Mouse (Mus musculus) limb, embryonic 14.5 days (tissue): ENCODE measurements around the gene 4930568D16Rik. TPM values are rescaled to one million over a fixed set of nuclear protein-coding genes. Genes with fewer than 3 reads are reported as not detected.

ENCODE experiments used
- ATAC-seq: fragments of 200-750 bp; cut with Nextera tagmentation; 2 replicates; pipeline ENCODE4 v1.8.0; 2017; ENCODE audit warnings: low read depth, moderate number of reproducible peaks, moderate TSS enrichment; ENCODE audit not compliant: low FRiP score
- DNase-seq: peaks from one replicate; pipeline ENCODE4 v3.0.0-alpha.2; 2015; ENCODE audit warnings: low spot score
- H3K27ac ChIP-seq: fragments of 300-500 bp; sonication (generic); replicated peaks from 2 replicates; pipeline ENCODE4 v1.5.1; 2014; ENCODE audit warnings: low read depth, mild to moderate bottlenecking, low read length, moderate library complexity, mixed read lengths
- H3K27me3 ChIP-seq: fragments of 300-500 bp; sonication (generic); 2 replicates; pipeline ENCODE4 v1.6.1; 2014; ENCODE audit warnings: low read length, mixed read lengths; ENCODE audit not compliant: control insufficient read depth, insufficient read depth
- H3K36me3 ChIP-seq: fragments of 300-500 bp; sonication (generic); 2 replicates; pipeline ENCODE4 v1.6.1; 2014; ENCODE audit warnings: mild to moderate bottlenecking, low read length, moderate library complexity, mixed read lengths; ENCODE audit not compliant: control insufficient read depth, insufficient read depth
- H3K4me1 ChIP-seq: fragments of 300-500 bp; sonication (generic); 2 replicates; pipeline ENCODE4 v1.6.1; 2014; ENCODE audit warnings: antibody characterized with exemption, low read length, mixed read lengths; ENCODE audit not compliant: control insufficient read depth, insufficient read depth
- H3K4me2 ChIP-seq: fragments of 300-500 bp; sonication (generic); replicated peaks from 2 replicates; pipeline ENCODE4 v1.6.1; 2014; ENCODE audit warnings: low read depth, mild to moderate bottlenecking, low read length, moderate library complexity; ENCODE audit not compliant: severe bottlenecking
- H3K4me3 ChIP-seq: fragments of 300-500 bp; sonication (generic); replicated peaks from 2 replicates; pipeline ENCODE4 v1.5.1; 2014; ENCODE audit warnings: low read length
- H3K9ac ChIP-seq: fragments of 300-500 bp; sonication (generic); 2 replicates; pipeline ENCODE4 v1.6.1; 2014; ENCODE audit warnings: mild to moderate bottlenecking, low read depth, low read length, moderate library complexity; ENCODE audit not compliant: severe bottlenecking
- H3K9me3 ChIP-seq: fragments of 300-500 bp; sonication (generic); 2 replicates; pipeline ENCODE4 v1.6.1; 2016; ENCODE audit warnings: low read length; ENCODE audit not compliant: control insufficient read depth
- POLR2A ChIP-seq: fragments of 200-500 bp; IDR thresholded peaks from 2 replicates; pipeline ENCODE4 v1.8.0; 2012; ENCODE audit warnings: inconsistent platforms, mild to moderate bottlenecking, moderate library complexity, borderline replicate concordance; ENCODE audit not compliant: insufficient read depth, insufficient read length; ENCODE audit errors: extremely low read depth
- WGBS: fragments of 180-500 bp; shearing (Covaris S2); extraction: QIAGEN DNeasy Blood & Tissue Kit; methylation state at CpG from one replicate; pipeline ENCODE4 v1.1.7; 2014; 5-methylcytosine and 5-hydroxymethylcytosine counted together
- polyA plus RNA-seq, 2 experiments: library from polyadenylated mRNA; depleted of rRNA in 1 of 2; stranded (reverse) in 1 of 2; unstranded in 1 of 2; fragments of >200 nt; fragmentation: Nextera tagmentation in 1 of 2; extraction: Ambion mirVana in 1 of 2; gene quantifications; 2 replicates each; pipeline versions ENCODE4 v1.2.1 to v1.2.3; 2012 to 2014

Gene 4930568D16Rik
- polyA plus RNA-seq, 2 experiments: not detected

- Histone ChIP-seq H3K4me1 (no peaks in the 10 kb centered on the region), H3K9me3 (no peaks in the 10 kb centered on the region), H3K9ac (no peak overlapping the region), H3K27ac (no peak overlapping the region), H3K27me3 (no peaks in the 10 kb centered on the region), H3K36me3 (no peaks in the 10 kb centered on the region), H3K4me3 (no peak overlapping the region), H3K4me2 (no peak overlapping the region)
- no peak for DNase-seq
- TF ChIP-seq POLR2A: no peak
- 74% methylated on average over 15 of the region's 15 CpGs for whole genome bisulfite sequencing
- ATAC-seq: no peak
These were observed 47.1 kb downstream of the 4930568D16Rik start for GRCm38 (mm10) chr2:35320399-35320798.

- no peak overlapping the region for H3K27ac ChIP-seq
- no peaks in the 10 kb centered on the region for H3K4me1 ChIP-seq
- H3K9ac ChIP-seq: no peak overlapping the region
- no peak overlapping the region for H3K4me2 ChIP-seq
- DNase-seq: no peak
- no peak for TF ChIP-seq POLR2A
- ATAC-seq: no peak
- 87% methylated on average over 12 of the region's 12 CpGs for WGBS
- no peaks in the 10 kb centered on the region for H3K36me3 ChIP-seq
- H3K9me3 ChIP-seq: no peaks in the 10 kb centered on the region
- no peaks in the 10 kb centered on the region for H3K27me3 ChIP-seq
- H3K4me3 ChIP-seq: no peak overlapping the region
These were observed 49.1 kb downstream of the 4930568D16Rik start for GRCm38 (mm10) chr2:35318405-35318804.

GRCm38 (mm10) chr2:35317604-35318003, 49.9 kb downstream of the 4930568D16Rik start:
- no peak for ATAC-seq
- Histone ChIP-seq H3K4me3 (no peak overlapping the region), H3K27ac (no peak overlapping the region), H3K27me3 (no peaks in the 10 kb centered on the region), H3K9ac (no peak overlapping the region), H3K36me3 (no peaks in the 10 kb centered on the region), H3K9me3 (no peaks in the 10 kb centered on the region), H3K4me1 (no peaks in the 10 kb centered on the region), H3K4me2 (no peak overlapping the region)
- DNase-seq: no peak
- WGBS: 86% methylated on average over 4 of the region's 4 CpGs
- no peak for TF ChIP-seq POLR2A

GRCm38 (mm10) chr2:35314300-35314699, 53.2 kb downstream of the 4930568D16Rik start:
- no peak overlapping the region for H3K4me3 ChIP-seq

GRCm38 (mm10) chr2:35309906-35310493, 57.5 kb downstream of the 4930568D16Rik start:
- WGBS: 87% methylated on average over 4 of the region's 4 CpGs
- no peaks in the 10 kb centered on the region for H3K27me3 ChIP-seq
- no peak overlapping the region for H3K4me3 ChIP-seq
- no peaks in the 10 kb centered on the region for H3K9me3 ChIP-seq
- H3K36me3 ChIP-seq: peaks cover 9% of the 10 kb centered on the region
- no peak for TF ChIP-seq POLR2A
- H3K4me1 ChIP-seq: no peaks in the 10 kb centered on the region
- H3K4me2 ChIP-seq: no peak overlapping the region
- DNase-seq (no peak), ATAC-seq (no peak)
- H3K9ac ChIP-seq: no peak overlapping the region
- no peak overlapping the region for H3K27ac ChIP-seq

More at GRCm38 (mm10) chr2:35314300-35314699, 53.2 kb downstream of the 4930568D16Rik start:
- DNase-seq (no peak), ATAC-seq (no peak)
- no peaks in the 10 kb centered on the region for H3K36me3 ChIP-seq
- no peak overlapping the region for H3K4me2 ChIP-seq
- WGBS: 46% methylated on average over 3 of the region's 3 CpGs
- no peak for TF ChIP-seq POLR2A
- H3K27ac ChIP-seq: no peak overlapping the region
- H3K4me1 ChIP-seq: no peaks in the 10 kb centered on the region
- no peaks in the 10 kb centered on the region for H3K9me3 ChIP-seq
- H3K27me3 ChIP-seq: no peaks in the 10 kb centered on the region
- H3K9ac ChIP-seq: no peak overlapping the region
